Mouse (Mus musculus) layer of hippocampus, adult 9-11 months (tissue): ENCODE data around the gene Gm15107.
"Not testable (repeated sequence)": the region's sequence is repeated elsewhere in the genome, so short reads cannot be mapped to it uniquely, and the experiment has no call there.

Source experiments
- DNase-seq: peaks from one replicate; pipeline ENCODE4 v3.0.0; 2022

The Gm15107 gene

DNA sequence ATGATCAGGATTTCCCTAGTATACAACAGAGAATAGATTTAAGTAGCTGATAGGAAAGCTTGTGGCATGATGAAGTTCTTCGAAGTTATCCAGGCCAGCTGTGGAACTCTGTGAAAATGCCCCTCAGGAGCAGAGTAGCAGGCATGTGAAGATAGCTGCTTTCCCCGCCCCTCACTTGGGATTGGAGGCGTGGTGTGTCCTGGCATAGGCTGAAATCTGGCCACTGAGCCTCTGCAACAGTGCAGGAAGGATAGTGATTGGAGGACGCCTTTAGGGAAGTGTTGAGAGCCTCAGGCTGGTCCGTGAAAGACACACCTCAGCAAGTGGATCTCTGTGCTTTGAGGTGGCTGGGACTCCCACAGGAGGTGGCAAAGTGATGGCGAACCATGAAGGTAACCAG, at the start of gene Gm15107:
Gene Gm15107 (plus strand): TSS at position 301 of the 400 bp plus-strand sequence.
- DNase-seq = not testable (repeated sequence)
